Mouse (Mus musculus) heart, embryonic 13.5 days (tissue): ENCODE measurements around the gene Htra1. TPM values are rescaled to one million over a fixed set of nuclear protein-coding genes. Genes with fewer than 3 reads are reported as not detected.

Source experiments
- ATAC-seq: fragments of 200-750 bp; cut with Nextera tagmentation; 2 replicates; pipeline ENCODE4 v1.8.0; 2017; ENCODE audit warnings: moderate TSS enrichment; ENCODE audit not compliant: insufficient number of reproducible peaks, low FRiP score, low TSS enrichment; ENCODE audit errors: extremely low read depth
- H3K27ac ChIP-seq: fragments of 300-500 bp; sonication (generic); replicated peaks from 2 replicates; pipeline ENCODE4 v1.5.1; 2015; ENCODE audit warnings: moderate library complexity, mild to moderate bottlenecking, inconsistent platforms
- H3K27me3 ChIP-seq: fragments of 300-500 bp; sonication (generic); replicated peaks from 2 replicates; pipeline ENCODE4 v1.6.1; 2015; ENCODE audit warnings: mild to moderate bottlenecking, inconsistent platforms
- H3K36me3 ChIP-seq: fragments of 300-500 bp; sonication (generic); 2 replicates; pipeline ENCODE4 v1.6.1; 2015; ENCODE audit warnings: mild to moderate bottlenecking, inconsistent platforms
- H3K4me1 ChIP-seq: fragments of 300-500 bp; sonication (generic); 2 replicates; pipeline ENCODE4 v1.6.1; 2015; ENCODE audit warnings: inconsistent platforms
- H3K4me2 ChIP-seq: fragments of 300-500 bp; sonication (generic); 2 replicates; pipeline ENCODE4 v1.6.1; 2015; ENCODE audit warnings: inconsistent platforms, mild to moderate bottlenecking, moderate library complexity
- H3K4me3 ChIP-seq: fragments of 300-500 bp; sonication (generic); 2 replicates; pipeline ENCODE4 v1.5.1; 2015; ENCODE audit warnings: moderate library complexity, mild to moderate bottlenecking, inconsistent platforms
- H3K9ac ChIP-seq: fragments of 300-500 bp; sonication (generic); 2 replicates; pipeline ENCODE4 v1.6.1; 2015; ENCODE audit warnings: inconsistent platforms, mild to moderate bottlenecking, moderate library complexity
- H3K9me3 ChIP-seq: fragments of 300-500 bp; sonication (generic); 2 replicates; pipeline ENCODE4 v1.6.1; 2016; ENCODE audit warnings: inconsistent platforms
- WGBS: fragments of 180-500 bp; shearing (Covaris S2); methylation state at CpG from one replicate; pipeline ENCODE4 v1.1.7; 2015; ENCODE audit warnings: mixed read lengths; 5-methylcytosine and 5-hydroxymethylcytosine counted together
- polyA plus RNA-seq: library from polyadenylated mRNA; unstranded; fragments of >200 nt; fragmentation: Nextera tagmentation; extraction: Ambion mirVana; gene quantifications from 2 replicates; pipeline ENCODE4 v1.2.1, GENCODE M21; 2015

Htra1 gene
- polyA plus RNA-seq, 1 experiment from 2014 or later = 52.9 TPM

GRCm38 (mm10) chr7:130984294-130984693 is 48.4 kb downstream of the Htra1 start:
- Histone ChIP-seq H3K9me3 (no peaks in the 10 kb centered on the region), H3K9ac (no peak overlapping the region), H3K27me3 (no peaks in the 10 kb centered on the region), H3K36me3 (peaks cover 15% of the 10 kb centered on the region), H3K4me2 (no peak overlapping the region), H3K4me1 (peaks cover 47% of the 10 kb centered on the region), H3K27ac (no peak overlapping the region), H3K4me3 (no peak overlapping the region)
- ATAC-seq = no peak
- WGBS = 81% methylated on average over 7 of the region's 7 CpGs

GRCm38 (mm10) chr7:130985193-130985592 is 49.3 kb downstream of the Htra1 start:
- 78% methylated on average over 12 of the region's 12 CpGs for WGBS

GRCm38 (mm10) chr7:130985716-130986115 is 49.8 kb downstream of the Htra1 start:
- Histone ChIP-seq H3K27me3 (no peaks in the 10 kb centered on the region), H3K4me3 (no peak overlapping the region), H3K36me3 (peaks cover 7% of the 10 kb centered on the region; the same call in 1 of the 2 replicates), H3K4me1 (peaks cover 48% of the 10 kb centered on the region), H3K27ac (no peak overlapping the region), H3K9me3 (no peaks in the 10 kb centered on the region), H3K4me2 (no peak overlapping the region), H3K9ac (no peak overlapping the region)
- ATAC-seq = no peak
- WGBS = 70% methylated on average over 3 of the region's 3 CpGs

More at GRCm38 (mm10) chr7:130985193-130985592, 49.3 kb downstream of the Htra1 start:
- H3K27me3 ChIP-seq = no peaks in the 10 kb centered on the region
- H3K4me3 ChIP-seq = no peak overlapping the region
- H3K9me3 ChIP-seq = no peaks in the 10 kb centered on the region
- ATAC-seq = no peak
- peaks cover 48% of the 10 kb centered on the region for H3K4me1 ChIP-seq
- no peak overlapping the region for H3K27ac ChIP-seq
- H3K4me2 ChIP-seq = no peak overlapping the region
- H3K36me3 ChIP-seq = peaks cover 7% of the 10 kb centered on the region; the same call in 1 of the 2 replicates
- no peak overlapping the region for H3K9ac ChIP-seq

GRCm38 (mm10) chr7:130988146-130988545 is 52.2 kb downstream of the Htra1 start:
- Histone ChIP-seq H3K9me3 (no peaks in the 10 kb centered on the region), H3K27me3 (no peaks in the 10 kb centered on the region), H3K4me3 (no peak overlapping the region), H3K4me1 (peaks cover 28% of the 10 kb centered on the region), H3K4me2 (peak overlapping the region; percentile 22; the same call in 1 of the 2 replicates), H3K9ac (no peak overlapping the region), H3K27ac (peak overlapping the region; percentile 79), H3K36me3 (peaks cover 7% of the 10 kb centered on the region; the same call in 1 of the 2 replicates)
- WGBS = 25% methylated on average over 5 of the region's 5 CpGs
- ATAC-seq = 0 out of 2 replicates have a peak, but pooled peaks have one; percentile 62

- H3K4me3 ChIP-seq = no peak overlapping the region
- H3K27me3 ChIP-seq = no peaks in the 10 kb centered on the region
- H3K9me3 ChIP-seq = no peaks in the 10 kb centered on the region
- ATAC-seq = no peak
- peaks cover 22% of the 10 kb centered on the region for H3K4me1 ChIP-seq
- no peak overlapping the region for H3K4me2 ChIP-seq
- H3K36me3 ChIP-seq = peaks cover 7% of the 10 kb centered on the region; the same call in 1 of the 2 replicates
- 70% methylated on average over 3 of the region's 3 CpGs for WGBS
- H3K27ac ChIP-seq = no peak overlapping the region
- no peak overlapping the region for H3K9ac ChIP-seq
These were observed 53.5 kb downstream of the Htra1 start for GRCm38 (mm10) chr7:130989371-130989770.

GRCm38 (mm10) chr7:130991174-130991789 is 55.4 kb downstream of the Htra1 start:
- ATAC-seq = no peak
- 82% methylated on average over 13 of the region's 13 CpGs for WGBS
- no peak overlapping the region for H3K9ac ChIP-seq

GRCm38 (mm10) chr7:130993907-130994306 is 58.0 kb downstream of the Htra1 start:
- no peak overlapping the region for H3K4me3 ChIP-seq
- H3K9me3 ChIP-seq = no peaks in the 10 kb centered on the region
- no peak overlapping the region for H3K9ac ChIP-seq
- WGBS = 48% methylated on average over 8 of the region's 8 CpGs
- no peak overlapping the region for H3K27ac ChIP-seq
- no peaks in the 10 kb centered on the region for H3K36me3 ChIP-seq
- H3K27me3 ChIP-seq = no peaks in the 10 kb centered on the region
- H3K4me1 ChIP-seq = peaks cover 5% of the 10 kb centered on the region
- no peak for ATAC-seq
- H3K4me2 ChIP-seq = no peak overlapping the region

More at GRCm38 (mm10) chr7:130991174-130991789, 55.4 kb downstream of the Htra1 start:
- Histone ChIP-seq H3K36me3 (peaks cover 7% of the 10 kb centered on the region; the same call in 1 of the 2 replicates), H3K9me3 (no peaks in the 10 kb centered on the region), H3K27me3 (no peaks in the 10 kb centered on the region), H3K27ac (no peak overlapping the region), H3K4me1 (peaks cover 22% of the 10 kb centered on the region), H3K4me3 (no peak overlapping the region), H3K4me2 (no peak overlapping the region)

GRCm38 (mm10) chr7:131001976-131002726 is 66.2 kb downstream of the Htra1 start:
- H3K36me3 ChIP-seq = no peaks in the 10 kb centered on the region
- H3K4me3 ChIP-seq = no peak overlapping the region
- WGBS = 76% methylated on average over 12 of the region's 12 CpGs
- peaks cover 12% of the 10 kb centered on the region; the same call in 1 of the 2 replicates for H3K9me3 ChIP-seq
- no peak overlapping the region for H3K4me2 ChIP-seq
- H3K27me3 ChIP-seq = no peaks in the 10 kb centered on the region
- no peak for ATAC-seq
- H3K9ac ChIP-seq = no peak overlapping the region
- no peak overlapping the region for H3K27ac ChIP-seq
- no peaks in the 10 kb centered on the region for H3K4me1 ChIP-seq

GRCm38 (mm10) chr7:131004071-131004470 is 68.2 kb downstream of the Htra1 start:
- Histone ChIP-seq H3K27ac (no peak overlapping the region), H3K4me3 (no peak overlapping the region), H3K4me1 (no peaks in the 10 kb centered on the region), H3K27me3 (no peaks in the 10 kb centered on the region), H3K9ac (no peak overlapping the region), H3K36me3 (no peaks in the 10 kb centered on the region), H3K4me2 (no peak overlapping the region), H3K9me3 (peaks cover 12% of the 10 kb centered on the region; the same call in 1 of the 2 replicates)
- WGBS = 77% methylated on average over 5 of the region's 5 CpGs
- ATAC-seq = no peak

- no peaks in the 10 kb centered on the region for H3K27me3 ChIP-seq
- no peak overlapping the region for H3K4me3 ChIP-seq
- H3K27ac ChIP-seq = no peak overlapping the region
- WGBS = 100% methylated on average over 2 of the region's 2 CpGs
- no peak overlapping the region for H3K4me2 ChIP-seq
- peaks cover 12% of the 10 kb centered on the region; the same call in 1 of the 2 replicates for H3K9me3 ChIP-seq
- no peaks in the 10 kb centered on the region for H3K4me1 ChIP-seq
- H3K9ac ChIP-seq = no peak overlapping the region
- H3K36me3 ChIP-seq = no peaks in the 10 kb centered on the region
- ATAC-seq = no peak
These were observed 71.3 kb downstream of the Htra1 start for GRCm38 (mm10) chr7:131007221-131007620.

- H3K27me3 ChIP-seq = no peaks in the 10 kb centered on the region
- no peak overlapping the region for H3K4me3 ChIP-seq
- H3K9ac ChIP-seq = no peak overlapping the region
- H3K27ac ChIP-seq = no peak overlapping the region
- no peak for ATAC-seq
- WGBS = 70% methylated on average over 5 of the region's 5 CpGs
- no peaks in the 10 kb centered on the region for H3K36me3 ChIP-seq
- no peaks in the 10 kb centered on the region for H3K4me1 ChIP-seq
- peaks cover 15% of the 10 kb centered on the region for H3K9me3 ChIP-seq
- H3K4me2 ChIP-seq = no peak overlapping the region
These were observed 73.3 kb downstream of the Htra1 start for GRCm38 (mm10) chr7:131009178-131009577.
